Mouse (Mus musculus): ENCODE measurements around the gene Phf24. TPM values are rescaled to one million over a fixed set of nuclear protein-coding genes. Genes with fewer than 3 reads are reported as not detected.

Gene Phf24
- not detected in 2 replicates for total RNA-seq (2017)

GRCm38 (mm10) chr4:42916617-42917401, at the start of gene Phf24:
Phf24 (plus strand) TSS chr4:42916660.
- no peak for ATAC-seq (ENCODE audit: extremely low read depth, insufficient number of reproducible peaks, low FRiP score, poor library complexity, severe bottlenecking)

GRCm38 (mm10) chr4:42867390-42867789, 49.1 kb upstream of the Phf24 start:
- no peak for ATAC-seq (ENCODE audit: extremely low read depth, insufficient number of reproducible peaks, low FRiP score, poor library complexity, severe bottlenecking)

- ATAC-seq (ENCODE audit: extremely low read depth, insufficient number of reproducible peaks, low FRiP score, poor library complexity, severe bottlenecking), result no peak
Observed at GRCm38 (mm10) chr4:42868193-42868592, 48.3 kb upstream of the Phf24 start.

- no peak for ATAC-seq (ENCODE audit: extremely low read depth, insufficient number of reproducible peaks, low FRiP score, poor library complexity, severe bottlenecking)
Observed at GRCm38 (mm10) chr4:42870748-42871147, 45.7 kb upstream of the Phf24 start.

GRCm38 (mm10) chr4:42872151-42872550, 44.3 kb upstream of the Phf24 start:
- no peak for ATAC-seq (ENCODE audit: extremely low read depth, insufficient number of reproducible peaks, low FRiP score, poor library complexity, severe bottlenecking)

- ATAC-seq (ENCODE audit: extremely low read depth, insufficient number of reproducible peaks, low FRiP score, poor library complexity, severe bottlenecking), result no peak
Observed at GRCm38 (mm10) chr4:42872746-42873435, 43.6 kb upstream of the Phf24 start.

GRCm38 (mm10) chr4:42874134-42874533, 42.3 kb upstream of the Phf24 start, which contains the start of gene Fam205c:
Fam205c (minus strand) TSS chr4:42874234.
- no peak for ATAC-seq (ENCODE audit: extremely low read depth, insufficient number of reproducible peaks, low FRiP score, poor library complexity, severe bottlenecking)

- peak; percentile 74 for ATAC-seq (ENCODE audit: extremely low read depth, insufficient number of reproducible peaks, low FRiP score, poor library complexity, severe bottlenecking)
Observed at GRCm38 (mm10) chr4:42876586-42877291, 39.7 kb upstream of the Phf24 start.

GRCm38 (mm10) chr4:42877657-42878056, 38.8 kb upstream of the Phf24 start:
- no peak for ATAC-seq (ENCODE audit: extremely low read depth, insufficient number of reproducible peaks, low FRiP score, poor library complexity, severe bottlenecking)

- no peak for ATAC-seq (ENCODE audit: extremely low read depth, insufficient number of reproducible peaks, low FRiP score, poor library complexity, severe bottlenecking)
Observed at GRCm38 (mm10) chr4:42879829-42880676, 36.4 kb upstream of the Phf24 start.

- no peak for ATAC-seq (ENCODE audit: extremely low read depth, insufficient number of reproducible peaks, low FRiP score, poor library complexity, severe bottlenecking)
Observed at GRCm38 (mm10) chr4:42880677-42880948, 35.8 kb upstream of the Phf24 start.

- ATAC-seq (ENCODE audit: extremely low read depth, insufficient number of reproducible peaks, low FRiP score, poor library complexity, severe bottlenecking), result no peak
Observed at GRCm38 (mm10) chr4:42886926-42887325, 29.5 kb upstream of the Phf24 start.

GRCm38 (mm10) chr4:42888806-42889205, 27.7 kb upstream of the Phf24 start:
- no peak for ATAC-seq (ENCODE audit: extremely low read depth, insufficient number of reproducible peaks, low FRiP score, poor library complexity, severe bottlenecking)

GRCm38 (mm10) chr4:42891176-42891575, 25.3 kb upstream of the Phf24 start:
- ATAC-seq (ENCODE audit: extremely low read depth, insufficient number of reproducible peaks, low FRiP score, poor library complexity, severe bottlenecking), result no peak

- no peak for ATAC-seq (ENCODE audit: extremely low read depth, insufficient number of reproducible peaks, low FRiP score, poor library complexity, severe bottlenecking)
Observed at GRCm38 (mm10) chr4:42895118-42895517, 21.3 kb upstream of the Phf24 start.

- no peak for ATAC-seq (ENCODE audit: extremely low read depth, insufficient number of reproducible peaks, low FRiP score, poor library complexity, severe bottlenecking)
Observed at GRCm38 (mm10) chr4:42898914-42899313, 17.5 kb upstream of the Phf24 start.

- no peak for ATAC-seq (ENCODE audit: extremely low read depth, insufficient number of reproducible peaks, low FRiP score, poor library complexity, severe bottlenecking)
Observed at GRCm38 (mm10) chr4:42900878-42901277, 15.6 kb upstream of the Phf24 start.

- no peak for ATAC-seq (ENCODE audit: extremely low read depth, insufficient number of reproducible peaks, low FRiP score, poor library complexity, severe bottlenecking)
Observed at GRCm38 (mm10) chr4:42902174-42902573, 14.3 kb upstream of the Phf24 start.

GRCm38 (mm10) chr4:42902730-42903129, 13.7 kb upstream of the Phf24 start:
- no peak for ATAC-seq (ENCODE audit: extremely low read depth, insufficient number of reproducible peaks, low FRiP score, poor library complexity, severe bottlenecking)
